Mouse (Mus musculus): Measurements from ENCODE around the gene Brpf3.

GRCm38 (mm10) chr17:28800281-28800670 is 614 bp upstream of the Brpf3 start:
- no peak for TF ChIP-seq POLR2A (IDR thresholded peaks at IDR 0.05; ENCODE audit: low read depth, low read length)
- TF ChIP-seq CTCF (IDR thresholded peaks at IDR 0.05; ENCODE audit: extremely low read depth, insufficient read depth, insufficient read length, insufficient replicate concordance), result no peak
